Mouse (Mus musculus) cerebellum, adult 2 months (tissue): ENCODE results near the gene Cmtm2b. TPM values are rescaled to one million over a fixed set of nuclear protein-coding genes. Genes with fewer than 3 reads are reported as not detected.
A peak's percentile ranks its signal among the peaks of the same experiment; 100 is the strongest.

Experiments used
- DNase-seq, 2 experiments: peaks; one replicate each; pipeline ENCODE4 v3.0.0; 2021
- H3K27ac ChIP-seq: fragments of 200-500 bp; 2 replicates; pipeline ENCODE4 v1.5.1; 2012; ENCODE audit warnings: low read length, control low read depth, inconsistent platforms; ENCODE audit not compliant: insufficient read depth
- H3K27me3 ChIP-seq: fragments of 200-500 bp; 2 replicates; pipeline ENCODE4 v1.6.1; 2012; ENCODE audit warnings: inconsistent platforms, mild to moderate bottlenecking, low read length, moderate library complexity; ENCODE audit not compliant: control insufficient read depth, insufficient read depth
- H3K4me1 ChIP-seq: fragments of 200-500 bp; 2 replicates; pipeline ENCODE4 v1.6.1; 2011; ENCODE audit warnings: low read length; ENCODE audit not compliant: control insufficient read depth, insufficient read depth
- H3K4me3 ChIP-seq: fragments of 200-500 bp; replicated peaks from 2 replicates; pipeline ENCODE3; 2011; ENCODE audit warnings: mild to moderate bottlenecking, low read depth, low read length, control low read depth; ENCODE audit not compliant: insufficient read depth
- CTCF ChIP-seq: fragments of 200-500 bp; IDR thresholded peaks from 2 replicates; pipeline ENCODE4 v1.5.1; 2011; ENCODE audit warnings: low read depth, mild to moderate bottlenecking, control low read depth, low read length, moderate library complexity, borderline replicate concordance; ENCODE audit not compliant: insufficient read depth
- POLR2A ChIP-seq: fragments of 200-500 bp; IDR thresholded peaks from 2 replicates; pipeline ENCODE4 v1.6.1; 2011; ENCODE audit warnings: low read length, control low read depth, borderline replicate concordance; ENCODE audit not compliant: insufficient read depth
- WGBS: fragments of 180-500 bp; shearing (Covaris S2); methylation state at CpG from one replicate; pipeline ENCODE4 v1.1.7; 2018; 5-methylcytosine and 5-hydroxymethylcytosine counted together
- polyA plus RNA-seq: library from polyadenylated mRNA; depleted of rRNA; stranded (reverse); fragments of >200 nt; gene quantifications from 2 replicates; pipeline ENCODE4 v1.2.3, GENCODE M21; 2012

The Cmtm2b gene
- polyA plus RNA-seq, 1 experiment, result not detected

DNA sequence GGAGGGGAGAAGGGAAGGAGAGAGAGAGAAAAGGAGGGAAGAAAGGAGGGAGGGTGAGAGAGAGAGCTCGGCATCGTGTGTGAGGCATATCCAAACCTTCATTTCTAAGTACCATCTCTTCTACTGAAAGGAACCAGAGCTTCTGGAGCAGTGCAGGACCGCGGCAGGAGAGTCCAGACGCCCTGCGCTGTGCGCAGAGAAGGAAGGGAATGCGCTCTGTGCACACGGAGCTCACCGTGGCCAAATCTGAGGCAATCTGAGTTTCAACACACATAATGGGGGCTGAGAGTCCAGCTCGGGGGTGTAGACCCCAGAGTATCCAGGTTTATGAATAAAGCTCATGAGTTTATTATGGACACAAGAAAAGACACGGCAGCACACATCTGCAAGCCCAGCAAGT is 47.6 kb downstream of the Cmtm2b start:
- no peak for TF ChIP-seq CTCF
- TF ChIP-seq POLR2A, result no peak
- no peak for DNase-seq
- 44% methylated on average over 12 of the region's 12 CpGs for WGBS
- Histone ChIP-seq H3K4me1 (peaks cover 24% of the 10 kb centered on the region), H3K27me3 (no peaks in the 10 kb centered on the region), H3K27ac (no peak overlapping the region), H3K4me3 (no peak overlapping the region)

GRCm38 (mm10) chr8:104370071-104370470 is 48.0 kb downstream of the Cmtm2b start:
- no peak overlapping the region for H3K4me3 ChIP-seq
- no peaks in the 10 kb centered on the region for H3K27me3 ChIP-seq
- whole genome bisulfite sequencing, result 25% methylated on average over 6 of the region's 6 CpGs
- no peak for TF ChIP-seq POLR2A
- no peak for TF ChIP-seq CTCF
- no peak overlapping the region for H3K27ac ChIP-seq
- DNase-seq, result no peak
- peaks cover 29% of the 10 kb centered on the region for H3K4me1 ChIP-seq

DNA sequence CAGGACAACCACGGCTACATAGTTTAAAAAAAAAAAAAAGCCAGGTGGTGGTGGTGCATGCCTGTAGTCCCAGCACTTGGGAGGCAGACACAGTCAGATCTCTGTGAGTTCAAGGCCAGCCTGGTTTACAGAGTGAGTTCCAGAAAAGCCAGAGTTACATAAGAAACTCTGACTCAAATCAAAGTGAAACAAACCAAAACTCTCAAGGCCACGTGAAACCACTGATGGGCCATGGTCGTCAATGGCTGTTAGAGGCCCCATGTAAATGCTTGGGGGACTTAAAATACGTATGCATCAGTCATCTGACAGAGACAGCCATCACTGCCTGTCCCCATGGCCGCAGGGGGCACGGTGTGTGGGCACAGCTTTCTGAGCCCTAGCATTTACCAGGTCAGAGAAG is 49.1 kb downstream of the Cmtm2b start:
- TF ChIP-seq POLR2A (no peak), CTCF (no peak)
- Histone ChIP-seq H3K4me3 (no peak overlapping the region), H3K27me3 (no peaks in the 10 kb centered on the region), H3K27ac (no peak overlapping the region), H3K4me1 (peaks cover 39% of the 10 kb centered on the region)
- 85% methylated on average over 6 of the region's 6 CpGs for WGBS
- no peak for DNase-seq

DNA sequence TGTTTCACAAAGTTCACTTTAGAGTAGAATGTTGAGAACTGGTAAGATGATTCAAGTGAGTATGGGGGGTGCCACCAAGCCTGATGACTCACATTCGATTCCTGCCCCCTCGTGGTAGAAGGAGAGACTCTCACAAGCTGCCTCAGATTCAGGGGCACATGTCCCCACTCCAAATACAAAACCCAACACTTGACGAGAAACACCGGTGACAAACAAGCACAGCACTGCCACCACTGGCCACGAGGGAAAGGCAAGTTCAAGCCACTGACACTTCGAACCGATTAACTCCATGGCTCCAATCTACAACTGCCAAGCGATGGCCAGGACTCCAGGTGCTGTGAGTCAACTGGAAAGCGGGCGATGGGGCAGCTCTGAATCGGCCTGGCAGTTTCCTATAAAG is 51.7 kb downstream of the Cmtm2b start:
- Histone ChIP-seq H3K27ac (no peak overlapping the region), H3K4me1 (peaks cover 36% of the 10 kb centered on the region), H3K4me3 (no peak overlapping the region), H3K27me3 (no peaks in the 10 kb centered on the region)
- peak; percentile 43 to 49 for DNase-seq
- WGBS, result 19% methylated on average over 11 of the region's 11 CpGs
- TF ChIP-seq POLR2A (no peak), CTCF (peak; percentile 19)

DNA sequence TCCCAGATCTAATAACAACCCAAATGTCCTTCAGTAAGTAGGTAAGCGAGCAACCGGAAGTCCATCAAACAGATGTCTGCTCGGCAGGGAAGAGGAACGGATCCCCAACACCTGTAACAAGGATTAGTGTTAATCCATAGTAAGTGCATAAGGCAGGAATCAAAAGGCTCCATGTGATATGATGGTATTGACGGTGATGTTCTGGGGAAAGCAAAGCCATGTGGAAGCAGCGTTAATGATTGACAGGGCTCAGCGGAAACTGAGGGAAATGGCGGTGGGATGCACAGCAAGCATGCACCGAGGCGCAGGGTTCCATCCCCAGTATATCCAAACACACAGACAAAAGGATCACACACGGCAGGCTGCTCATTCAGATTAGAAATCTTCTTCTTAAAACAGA is 52.2 kb downstream of the Cmtm2b start:
- TF ChIP-seq CTCF (no peak), POLR2A (no peak)
- 30% methylated on average over 11 of the region's 11 CpGs for WGBS

DNA sequence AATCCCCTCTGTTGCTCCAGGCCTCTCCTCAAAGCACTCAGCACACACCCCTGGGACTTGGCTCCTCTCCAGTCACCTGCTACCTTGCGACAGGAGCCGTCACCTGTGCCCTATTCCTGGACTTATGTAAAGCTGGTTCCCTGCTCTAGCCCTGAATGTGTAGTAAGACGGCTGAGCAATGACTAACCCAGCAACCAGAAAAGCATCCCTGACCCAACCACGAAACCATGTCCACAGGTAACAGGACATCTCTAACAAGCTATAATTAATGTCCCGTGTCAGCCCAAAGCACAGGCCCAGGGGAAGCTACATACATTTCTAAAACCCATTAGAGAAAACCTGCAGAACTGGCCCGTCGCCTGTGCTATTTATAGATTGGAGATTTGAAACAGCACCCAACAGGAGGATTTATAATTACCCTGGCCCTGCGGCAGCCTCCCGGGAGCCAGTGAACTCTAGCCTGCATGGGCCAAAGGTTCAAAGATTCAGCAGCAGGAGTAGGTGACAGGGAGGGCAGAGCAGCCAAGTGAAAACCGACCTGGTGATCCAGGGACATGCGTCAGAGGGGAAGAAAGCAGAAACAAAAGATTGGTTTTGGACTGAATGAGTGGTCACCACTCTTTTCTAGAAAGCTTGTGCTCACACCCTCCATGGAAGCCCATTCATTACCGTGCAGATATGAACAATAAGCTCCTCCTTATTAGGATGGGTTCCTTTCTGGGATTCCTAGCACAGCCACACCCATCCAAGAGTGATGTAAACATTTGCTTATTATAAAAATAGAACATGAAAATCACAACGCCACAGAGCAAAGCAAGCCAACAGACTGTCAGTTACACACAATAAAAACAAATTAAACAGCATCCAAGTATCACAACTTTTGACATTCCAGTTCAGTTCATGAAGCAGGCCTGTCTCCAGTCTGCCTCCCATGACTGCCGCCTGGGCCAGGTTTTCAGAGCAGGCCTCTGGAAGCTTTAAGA is 53.1 kb downstream of the Cmtm2b start:
- Histone ChIP-seq H3K4me1 (peaks cover 32% of the 10 kb centered on the region), H3K27me3 (no peaks in the 10 kb centered on the region), H3K4me3 (no peak overlapping the region), H3K27ac (peak overlapping the region; percentile 68)
- TF ChIP-seq CTCF (no peak), POLR2A (no peak)
- 17% methylated on average over 14 of the region's 14 CpGs for WGBS
- DNase-seq, result peak; percentile 59 to 64

More for the DNA sequence above, 52.2 kb downstream of the Cmtm2b start:
- H3K4me1 ChIP-seq, result peaks cover 38% of the 10 kb centered on the region
- no peak overlapping the region for H3K27ac ChIP-seq
- no peak for DNase-seq
- no peak overlapping the region for H3K4me3 ChIP-seq
- H3K27me3 ChIP-seq, result no peaks in the 10 kb centered on the region

GRCm38 (mm10) chr8:104375959-104376358 is 53.9 kb downstream of the Cmtm2b start:
- DNase-seq, result no peak
- H3K27me3 ChIP-seq, result no peaks in the 10 kb centered on the region
- H3K4me1 ChIP-seq, result peaks cover 40% of the 10 kb centered on the region
- H3K4me3 ChIP-seq, result no peak overlapping the region
- TF ChIP-seq CTCF, result no peak
- TF ChIP-seq POLR2A, result no peak
- H3K27ac ChIP-seq, result peak overlapping the region; percentile 18; the same call in 1 of the 2 replicates
- WGBS, result 54% methylated on average over 5 of the region's 5 CpGs

- Histone ChIP-seq H3K4me3 (no peak overlapping the region), H3K27me3 (no peaks in the 10 kb centered on the region), H3K4me1 (peaks cover 42% of the 10 kb centered on the region), H3K27ac (no peak overlapping the region)
- DNase-seq, result no peak
- TF ChIP-seq CTCF, result no peak
- TF ChIP-seq POLR2A, result no peak
- 84% methylated on average over 11 of the region's 11 CpGs for WGBS
Measured at GRCm38 (mm10) chr8:104376669-104377068, 54.6 kb downstream of the Cmtm2b start.
